Mouse (Mus musculus): ENCODE results near the gene Filip1l. TPM values are rescaled to one million over a fixed set of nuclear protein-coding genes. Genes with fewer than 3 reads are reported as not detected.

Gene Filip1l
- polyA plus RNA-seq, 1 experiment from 2014 or later: 1.8 TPM

DNA sequence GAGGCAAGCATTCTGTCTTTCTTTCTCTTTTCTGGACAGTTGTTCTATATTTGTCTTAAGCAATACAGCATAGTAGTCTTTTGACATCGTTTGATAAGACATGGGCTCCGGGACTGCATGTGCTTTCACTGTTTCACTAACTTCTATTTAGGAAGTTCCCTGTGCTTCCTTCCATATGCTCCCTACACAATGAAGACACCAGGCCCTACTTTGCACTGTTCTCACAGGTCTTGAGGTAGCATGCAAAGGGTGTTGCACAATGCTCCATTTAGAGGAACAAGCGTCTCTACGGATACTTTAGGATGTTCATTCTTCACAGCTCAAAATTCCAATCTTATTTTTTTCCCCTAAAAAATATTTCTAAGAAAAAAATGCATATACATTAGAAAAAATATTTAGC, 151.8 kb downstream of the Filip1l start:
- H3K9ac ChIP-seq (replicated peaks; ENCODE audit: low read depth, low read length): no peak overlapping the region
- no peaks in the 10 kb centered on the region for H3K36me3 ChIP-seq (ENCODE audit: control insufficient read depth, insufficient read depth, low read length)
- no peak for ATAC-seq (ENCODE audit: low read depth)
- H3K4me2 ChIP-seq (ENCODE audit: low read depth, low read length): no peak overlapping the region
- no peaks in the 10 kb centered on the region for H3K9me3 ChIP-seq (ENCODE audit: control insufficient read depth, low read length)
- H3K4me1 ChIP-seq (ENCODE audit: control insufficient read depth, insufficient read depth, low read length): no peaks in the 10 kb centered on the region
- no peak overlapping the region for H3K4me3 ChIP-seq (ENCODE audit: low read depth, low read length)
- WGBS: 95% methylated on average over 4 of the region's 4 CpGs
- no peak overlapping the region for H3K27ac ChIP-seq (ENCODE audit: low read depth, low read length)
- H3K27me3 ChIP-seq (ENCODE audit: control insufficient read depth, insufficient read depth, low read length): no peaks in the 10 kb centered on the region

DNA sequence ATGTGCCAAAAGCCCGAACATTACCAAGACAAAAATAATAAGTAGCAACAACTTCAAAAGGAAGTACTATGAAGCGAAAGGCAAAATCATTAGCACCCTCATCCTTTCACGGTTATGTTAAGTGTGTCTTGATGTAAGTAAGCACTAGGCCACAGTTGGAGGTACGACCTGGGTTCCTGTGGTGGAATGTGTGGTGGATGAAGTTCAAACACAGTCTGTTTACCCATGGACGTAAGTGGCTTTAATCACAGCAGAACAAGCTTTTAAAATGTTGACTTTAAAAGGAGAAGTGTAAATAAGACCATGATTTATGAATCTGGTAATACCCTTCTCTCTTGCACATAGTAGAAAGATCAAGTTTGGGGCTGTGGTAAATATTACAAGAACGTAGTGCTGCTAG, 153.2 kb downstream of the Filip1l start:
- ATAC-seq (ENCODE audit: low read depth): no peak
- no peaks in the 10 kb centered on the region for H3K4me1 ChIP-seq (ENCODE audit: control insufficient read depth, insufficient read depth, low read length)
- H3K4me2 ChIP-seq (ENCODE audit: low read depth, low read length): no peak overlapping the region
- H3K4me3 ChIP-seq (ENCODE audit: low read depth, low read length): no peak overlapping the region
- WGBS: 83% methylated on average over 6 of the region's 6 CpGs
- H3K9me3 ChIP-seq (ENCODE audit: control insufficient read depth, low read length): no peaks in the 10 kb centered on the region
- H3K36me3 ChIP-seq (ENCODE audit: control insufficient read depth, insufficient read depth, low read length): no peaks in the 10 kb centered on the region
- H3K27me3 ChIP-seq (ENCODE audit: control insufficient read depth, insufficient read depth, low read length): no peaks in the 10 kb centered on the region
- H3K27ac ChIP-seq (ENCODE audit: low read depth, low read length): no peak overlapping the region
- no peak overlapping the region for H3K9ac ChIP-seq (replicated peaks; ENCODE audit: low read depth, low read length)

DNA sequence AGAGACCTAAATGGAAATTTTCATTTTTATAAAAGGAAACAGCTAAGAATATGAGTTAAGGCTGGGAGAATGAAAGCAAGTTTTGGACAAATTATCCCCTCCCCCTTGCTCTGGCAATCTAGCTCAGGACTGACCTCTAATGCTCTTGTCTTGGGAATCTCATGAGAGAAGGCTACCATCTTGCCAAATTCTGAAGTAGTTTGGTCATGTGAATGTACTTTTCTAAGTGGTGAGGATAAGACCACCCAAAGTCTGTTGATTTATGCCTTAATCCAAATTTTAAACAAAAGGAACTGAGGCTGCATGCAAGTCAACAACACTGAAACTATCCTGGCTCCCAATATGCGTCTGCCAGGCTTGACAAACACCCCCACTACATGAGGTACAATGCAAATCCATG, 155.5 kb downstream of the Filip1l start:
- ATAC-seq (ENCODE audit: low read depth): no peak

DNA sequence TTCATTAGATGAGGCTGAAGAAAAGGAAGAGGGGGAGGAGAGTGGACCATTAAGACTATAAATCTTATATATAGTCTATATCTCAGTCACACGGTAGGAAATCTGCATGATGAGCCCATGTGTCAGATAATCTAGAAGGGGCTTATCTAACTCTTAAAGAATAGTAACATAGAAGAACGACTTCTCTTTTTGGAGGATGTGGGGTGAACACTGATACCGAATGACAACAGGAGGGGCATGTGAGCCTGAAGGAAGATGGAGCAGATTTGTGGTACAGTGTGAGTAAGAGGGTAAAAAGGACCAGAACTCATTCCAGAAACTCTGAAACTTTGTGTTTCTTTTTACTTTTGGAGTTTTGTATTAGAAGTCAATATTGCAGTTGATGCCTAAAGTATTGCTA, 156.2 kb downstream of the Filip1l start:
- no peaks in the 10 kb centered on the region for H3K36me3 ChIP-seq (ENCODE audit: control insufficient read depth, insufficient read depth, low read length)
- no peak overlapping the region for H3K27ac ChIP-seq (ENCODE audit: low read depth, low read length)
- H3K9me3 ChIP-seq (ENCODE audit: control insufficient read depth, low read length): no peaks in the 10 kb centered on the region
- H3K4me2 ChIP-seq (ENCODE audit: low read depth, low read length): no peak overlapping the region
- ATAC-seq (ENCODE audit: low read depth): no peak
- H3K4me3 ChIP-seq (ENCODE audit: low read depth, low read length): no peak overlapping the region
- H3K9ac ChIP-seq (replicated peaks; ENCODE audit: low read depth, low read length): no peak overlapping the region
- WGBS: 70% methylated on average over 3 of the region's 3 CpGs
- no peaks in the 10 kb centered on the region for H3K27me3 ChIP-seq (ENCODE audit: control insufficient read depth, insufficient read depth, low read length)
- no peaks in the 10 kb centered on the region for H3K4me1 ChIP-seq (ENCODE audit: control insufficient read depth, insufficient read depth, low read length)

More for the DNA sequence above, 155.5 kb downstream of the Filip1l start:
- WGBS: 87% methylated on average over 1 of the region's 1 CpGs
- Histone ChIP-seq H3K4me3 (ENCODE audit: low read depth, low read length) (no peak overlapping the region), H3K9ac (replicated peaks; ENCODE audit: low read depth, low read length) (no peak overlapping the region), H3K27ac (ENCODE audit: low read depth, low read length) (no peak overlapping the region), H3K4me1 (ENCODE audit: control insufficient read depth, insufficient read depth, low read length) (no peaks in the 10 kb centered on the region), H3K9me3 (ENCODE audit: control insufficient read depth, low read length) (no peaks in the 10 kb centered on the region), H3K36me3 (ENCODE audit: control insufficient read depth, insufficient read depth, low read length) (no peaks in the 10 kb centered on the region), H3K4me2 (ENCODE audit: low read depth, low read length) (no peak overlapping the region), H3K27me3 (ENCODE audit: control insufficient read depth, insufficient read depth, low read length) (no peaks in the 10 kb centered on the region)

DNA sequence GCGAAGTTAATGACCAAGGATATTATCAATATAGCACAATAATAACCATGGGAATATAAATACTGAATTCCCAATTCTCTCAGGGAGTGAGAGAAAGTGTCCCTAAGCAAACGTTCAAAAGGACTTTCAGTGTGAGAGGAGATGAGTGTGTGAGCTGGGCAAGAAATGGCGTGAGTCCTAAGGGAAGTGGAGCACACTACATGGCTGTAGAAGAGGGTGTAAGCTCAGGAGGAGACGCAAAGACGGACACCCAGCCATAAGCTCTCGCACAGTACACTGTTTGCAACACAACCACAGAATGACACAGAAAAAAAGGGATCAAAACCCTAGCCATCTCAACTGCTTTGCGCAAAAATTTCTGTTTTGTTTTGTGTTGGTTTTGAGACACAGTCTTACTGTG, 160.7 kb downstream of the Filip1l start:
- no peak overlapping the region for H3K9ac ChIP-seq (replicated peaks; ENCODE audit: low read depth, low read length)
- no peaks in the 10 kb centered on the region for H3K27me3 ChIP-seq (ENCODE audit: control insufficient read depth, insufficient read depth, low read length)
- ATAC-seq (ENCODE audit: low read depth): no peak
- no peak overlapping the region for H3K4me2 ChIP-seq (ENCODE audit: low read depth, low read length)
- no peak overlapping the region for H3K4me3 ChIP-seq (ENCODE audit: low read depth, low read length)
- H3K36me3 ChIP-seq (ENCODE audit: control insufficient read depth, insufficient read depth, low read length): no peaks in the 10 kb centered on the region
- H3K9me3 ChIP-seq (ENCODE audit: control insufficient read depth, low read length): no peaks in the 10 kb centered on the region
- H3K4me1 ChIP-seq (ENCODE audit: control insufficient read depth, insufficient read depth, low read length): no peaks in the 10 kb centered on the region
- no peak overlapping the region for H3K27ac ChIP-seq (ENCODE audit: low read depth, low read length)
- 93% methylated on average over 7 of the region's 7 CpGs for WGBS

DNA sequence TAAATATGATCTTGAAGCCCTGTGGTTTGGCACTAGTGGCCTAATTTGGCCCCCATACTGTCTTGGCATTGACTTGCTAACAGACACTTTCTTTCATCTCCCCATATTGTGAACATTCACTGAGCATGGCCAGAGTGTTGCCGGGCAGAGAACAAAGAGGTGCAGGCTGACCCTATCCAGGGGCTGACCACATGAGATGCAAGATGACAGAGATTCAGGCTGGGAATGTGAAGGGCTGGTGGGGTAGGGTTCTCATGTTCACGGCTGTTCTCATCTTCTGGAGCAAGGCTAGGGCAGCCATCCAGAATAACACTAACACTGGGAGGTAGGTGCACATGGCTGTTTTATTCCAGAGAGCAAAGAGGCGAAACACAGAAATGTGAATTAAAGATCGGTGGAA, 161.5 kb downstream of the Filip1l start:
- Histone ChIP-seq H3K9me3 (ENCODE audit: control insufficient read depth, low read length) (no peaks in the 10 kb centered on the region), H3K9ac (replicated peaks; ENCODE audit: low read depth, low read length) (no peak overlapping the region), H3K27me3 (ENCODE audit: control insufficient read depth, insufficient read depth, low read length) (no peaks in the 10 kb centered on the region), H3K4me2 (ENCODE audit: low read depth, low read length) (no peak overlapping the region), H3K27ac (ENCODE audit: low read depth, low read length) (no peak overlapping the region), H3K4me1 (ENCODE audit: control insufficient read depth, insufficient read depth, low read length) (no peaks in the 10 kb centered on the region), H3K36me3 (ENCODE audit: control insufficient read depth, insufficient read depth, low read length) (no peaks in the 10 kb centered on the region), H3K4me3 (ENCODE audit: low read depth, low read length) (no peak overlapping the region)
- ATAC-seq (ENCODE audit: low read depth): no peak
- 58% methylated on average over 4 of the region's 4 CpGs for WGBS

DNA sequence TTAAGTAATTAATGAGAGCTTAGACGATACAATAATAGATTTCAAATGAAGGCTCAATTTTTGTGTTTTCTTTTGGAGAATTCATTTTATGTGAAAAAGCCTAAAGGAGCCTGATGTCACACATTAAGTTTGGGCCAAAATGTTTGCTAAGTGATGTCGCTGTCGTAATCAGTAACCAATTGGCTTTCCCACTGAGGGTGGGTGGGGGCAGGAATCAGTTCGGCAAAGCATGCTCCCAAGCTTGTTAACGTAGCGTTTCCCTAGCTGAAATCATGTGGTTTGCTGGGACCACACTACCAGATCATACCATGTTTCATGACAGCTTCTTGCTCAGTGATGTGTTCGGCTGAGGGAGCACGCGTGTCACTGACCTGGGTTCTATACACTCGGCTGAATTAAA, 162.7 kb downstream of the Filip1l start:
- Histone ChIP-seq H3K9ac (replicated peaks; ENCODE audit: low read depth, low read length) (no peak overlapping the region), H3K4me2 (ENCODE audit: low read depth, low read length) (no peak overlapping the region), H3K9me3 (ENCODE audit: control insufficient read depth, low read length) (no peaks in the 10 kb centered on the region), H3K27ac (ENCODE audit: low read depth, low read length) (no peak overlapping the region), H3K27me3 (ENCODE audit: control insufficient read depth, insufficient read depth, low read length) (no peaks in the 10 kb centered on the region), H3K4me3 (ENCODE audit: low read depth, low read length) (no peak overlapping the region), H3K36me3 (ENCODE audit: control insufficient read depth, insufficient read depth, low read length) (no peaks in the 10 kb centered on the region), H3K4me1 (ENCODE audit: control insufficient read depth, insufficient read depth, low read length) (no peaks in the 10 kb centered on the region)
- no peak for ATAC-seq (ENCODE audit: low read depth)
- 84% methylated on average over 10 of the region's 10 CpGs for WGBS

DNA sequence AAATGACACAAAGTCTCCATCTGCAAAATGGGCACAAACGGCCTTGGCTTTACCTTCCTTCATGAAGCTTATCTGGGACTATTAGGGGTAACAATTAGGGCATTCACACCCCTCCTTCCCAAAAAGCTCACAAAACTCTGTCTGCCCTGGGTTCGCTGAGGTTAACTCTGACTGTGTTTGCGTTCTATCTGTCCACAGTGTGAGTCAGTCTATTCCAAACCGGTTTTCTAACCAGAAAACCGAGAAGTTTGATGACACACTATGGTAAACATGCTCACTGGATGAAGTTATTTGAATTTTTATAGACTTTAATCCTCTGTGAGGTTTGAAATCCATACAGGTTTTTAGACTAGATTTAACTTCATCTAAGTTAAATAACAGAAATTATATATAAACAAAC, 172.2 kb downstream of the Filip1l start:
- no peaks in the 10 kb centered on the region for H3K9me3 ChIP-seq (ENCODE audit: control insufficient read depth, low read length)
- H3K9ac ChIP-seq (replicated peaks; ENCODE audit: low read depth, low read length): no peak overlapping the region
- no peaks in the 10 kb centered on the region for H3K36me3 ChIP-seq (ENCODE audit: control insufficient read depth, insufficient read depth, low read length)
- H3K4me3 ChIP-seq (ENCODE audit: low read depth, low read length): no peak overlapping the region
- H3K27ac ChIP-seq (ENCODE audit: low read depth, low read length): no peak overlapping the region
- H3K4me1 ChIP-seq (ENCODE audit: control insufficient read depth, insufficient read depth, low read length): no peaks in the 10 kb centered on the region
- H3K4me2 ChIP-seq (ENCODE audit: low read depth, low read length): no peak overlapping the region
- no peak for ATAC-seq (ENCODE audit: low read depth)
- WGBS: 88% methylated on average over 5 of the region's 5 CpGs
- H3K27me3 ChIP-seq (ENCODE audit: control insufficient read depth, insufficient read depth, low read length): no peaks in the 10 kb centered on the region

DNA sequence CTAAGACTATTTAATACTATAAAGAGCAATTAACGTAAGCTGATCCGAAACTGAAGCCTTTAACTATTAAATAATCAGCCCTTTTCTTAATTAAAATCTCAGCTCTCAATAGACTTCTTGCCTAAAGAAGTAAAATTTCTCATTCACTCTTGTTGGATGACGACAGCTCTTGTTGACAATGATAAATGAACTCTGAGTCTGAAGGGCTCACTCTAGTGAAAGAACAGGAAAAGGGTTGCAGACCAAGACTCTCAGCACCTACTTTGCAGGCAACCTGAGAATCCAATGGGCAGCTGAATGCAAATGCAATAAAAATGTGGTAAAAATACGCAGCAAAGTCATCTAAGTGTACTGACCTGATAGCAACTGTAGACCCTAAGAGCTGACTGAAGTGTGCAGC, 172.6 kb downstream of the Filip1l start:
- H3K9me3 ChIP-seq (ENCODE audit: control insufficient read depth, low read length): no peaks in the 10 kb centered on the region
- no peaks in the 10 kb centered on the region for H3K27me3 ChIP-seq (ENCODE audit: control insufficient read depth, insufficient read depth, low read length)
- WGBS: 70% methylated on average over 4 of the region's 4 CpGs
- no peak overlapping the region for H3K4me3 ChIP-seq (ENCODE audit: low read depth, low read length)
- no peak for ATAC-seq (ENCODE audit: low read depth)
- no peak overlapping the region for H3K4me2 ChIP-seq (ENCODE audit: low read depth, low read length)
- H3K27ac ChIP-seq (ENCODE audit: low read depth, low read length): no peak overlapping the region
- no peaks in the 10 kb centered on the region for H3K36me3 ChIP-seq (ENCODE audit: control insufficient read depth, insufficient read depth, low read length)
- no peak overlapping the region for H3K9ac ChIP-seq (replicated peaks; ENCODE audit: low read depth, low read length)
- H3K4me1 ChIP-seq (ENCODE audit: control insufficient read depth, insufficient read depth, low read length): no peaks in the 10 kb centered on the region

DNA sequence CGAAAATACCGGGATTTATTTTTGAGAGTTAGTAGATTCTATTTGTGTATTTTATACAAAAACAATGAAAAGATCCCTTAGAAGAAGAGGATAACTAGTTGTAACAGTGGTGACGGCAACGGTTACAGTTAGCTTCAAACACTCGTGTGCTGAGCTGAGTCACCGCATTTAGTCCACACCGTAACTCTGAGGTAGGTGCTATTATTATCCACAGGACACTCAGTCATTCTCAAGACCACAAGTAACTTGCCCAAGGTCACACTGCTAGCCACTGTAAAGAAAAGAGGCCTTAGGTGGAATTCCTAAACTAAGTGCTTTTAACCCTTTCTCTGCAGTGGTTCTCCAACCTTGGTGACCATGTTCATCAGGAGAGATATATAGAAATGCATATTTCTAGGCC, 174.0 kb downstream of the Filip1l start:
- Histone ChIP-seq H3K36me3 (ENCODE audit: control insufficient read depth, insufficient read depth, low read length) (no peaks in the 10 kb centered on the region), H3K4me3 (ENCODE audit: low read depth, low read length) (no peak overlapping the region), H3K9me3 (ENCODE audit: control insufficient read depth, low read length) (no peaks in the 10 kb centered on the region), H3K9ac (replicated peaks; ENCODE audit: low read depth, low read length) (no peak overlapping the region), H3K4me2 (ENCODE audit: low read depth, low read length) (no peak overlapping the region), H3K27ac (ENCODE audit: low read depth, low read length) (no peak overlapping the region), H3K27me3 (ENCODE audit: control insufficient read depth, insufficient read depth, low read length) (no peaks in the 10 kb centered on the region), H3K4me1 (ENCODE audit: control insufficient read depth, insufficient read depth, low read length) (no peaks in the 10 kb centered on the region)
- 91% methylated on average over 7 of the region's 7 CpGs for WGBS
- no peak for ATAC-seq (ENCODE audit: low read depth)
